ENCODE assay signal across 12 mouse cellular contexts in genomic region chr17:14295146-14295545, GRCm38 (mm10). TPM values are rescaled to one million over a fixed set of nuclear protein-coding genes. Genes with fewer than 3 reads are reported as not detected.
DNase-seq lines count a peak whose midpoint lies in the region.
"Had no signal": no experiment of that assay in that cellular context is flagged by ENCODE, and none has a peak within 500 bp of the region (broad histone marks: within the 10 kb centered on the region; RNA-seq: fewer than 3 reads in every experiment).

No protein-coding gene starts in this region.

- intact Hi-C loops in heart, postnatal 25 days (cut with DNase I) = no loop called here
- intact Hi-C loops in gastrocnemius, postnatal 14 days (cut with DNase I; ENCODE audit: low total_unique reads) = no loop called here

- peak; percentile 50 for DNase-seq in gastrocnemius, adult 18-20 months (ENCODE audit: low spot score)
- no peak for DNase-seq in gastrocnemius, postnatal 4 days (ENCODE audit: low spot score in 2 of 2)
- peak; percentile 29 to 70 for DNase-seq in heart, adult 18-20 months
- no peak for DNase-seq in heart, postnatal 25 days (ENCODE audit: low spot score)
- peak; percentile 11 for DNase-seq in gastrocnemius, postnatal 14 days
- peak; percentile 76 for DNase-seq in skeletal muscle tissue, adult 2 months (ENCODE audit: low read depth, low spot score)
- DNase-seq: cerebellum, adult 11-12 months; cerebellum, adult 9-10 months; cerebellum, postnatal 25 days; kidney, adult 11 months; kidney, adult 9 months had no signal

RNA-seq across cellular contexts. Expression of gene Smoc2, which starts 15.8 kb away (rescaled TPM):
- total RNA-seq in gastrocnemius, adult 18-20 months (2021) = 10 to 100 TPM; 71.5 to 71.9 TPM
- 100 to 1,000 TPM; 110 to 127 TPM for total RNA-seq in gastrocnemius, postnatal 4 days (2021)
- total RNA-seq in heart, adult 18-20 months (2021) = 10 to 100 TPM; 44.5 to 53.2 TPM
- 10 to 100 TPM; 41.3 to 49.1 TPM for total RNA-seq in heart, postnatal 25 days (2021)
- total RNA-seq in gastrocnemius, postnatal 14 days (2021) = 10 to 100 TPM; 59.7 to 74.4 TPM
- total RNA-seq: hematopoietic stem cell, adult 5-6 weeks had no signal

Comparison
In these comparisons a context has a peak if more than half of its experiments do, and no peak if none do; other contexts are left out.
1. DNase-seq: peak in gastrocnemius, adult 18-20 months (single experiment), heart, adult 18-20 months (2 of 2), gastrocnemius, postnatal 14 days (single experiment) and skeletal muscle tissue, adult 2 months (single experiment); none in gastrocnemius, postnatal 4 days (0 of 2) and heart, postnatal 25 days (single experiment).